Mouse (Mus musculus) lung, postnatal 0 days (tissue): ENCODE results near the gene Mrps35. TPM values are rescaled to one million over a fixed set of nuclear protein-coding genes. Genes with fewer than 3 reads are reported as not detected.

Experiments
- ATAC-seq: fragments of 200-750 bp; cut with Nextera tagmentation; 2 replicates; pipeline ENCODE4 v1.8.0; 2017; ENCODE audit warnings: moderate library complexity
- DNase-seq: peaks from one replicate; pipeline ENCODE4 v3.0.0-alpha.2; 2016; ENCODE audit warnings: low spot score
- H3K27ac ChIP-seq: fragments of 300-500 bp; sonication (generic); 2 replicates; pipeline ENCODE4 v1.5.1; 2014; ENCODE audit warnings: antibody characterized with exemption, mild to moderate bottlenecking, low read length, mixed read lengths
- H3K27me3 ChIP-seq: fragments of 300-500 bp; sonication (generic); replicated peaks from 2 replicates; pipeline ENCODE4 v1.6.1; 2014; ENCODE audit warnings: low read length, mixed read lengths; ENCODE audit not compliant: insufficient read depth
- H3K36me3 ChIP-seq: fragments of 300-500 bp; sonication (generic); 2 replicates; pipeline ENCODE4 v1.6.1; 2014; ENCODE audit warnings: low read length, mixed read lengths; ENCODE audit not compliant: insufficient read depth
- H3K4me1 ChIP-seq: fragments of 300-500 bp; sonication (generic); 2 replicates; pipeline ENCODE4 v1.6.1; 2014; ENCODE audit warnings: antibody characterized with exemption, low read depth, low read length, mixed read lengths; ENCODE audit not compliant: insufficient read depth
- H3K4me2 ChIP-seq: fragments of 300-500 bp; sonication (generic); replicated peaks from 2 replicates; pipeline ENCODE4 v1.6.1; 2014; ENCODE audit warnings: low read depth, mild to moderate bottlenecking, low read length, moderate library complexity, mixed read lengths
- H3K4me3 ChIP-seq: fragments of 300-500 bp; sonication (generic); 2 replicates; pipeline ENCODE4 v1.5.1; 2014; ENCODE audit warnings: low read depth, low read length
- H3K9ac ChIP-seq: fragments of 300-500 bp; sonication (generic); replicated peaks from 2 replicates; pipeline ENCODE4 v1.6.1; 2014; ENCODE audit warnings: low read depth, mild to moderate bottlenecking
- H3K9me3 ChIP-seq: fragments of 300-500 bp; sonication (generic); 2 replicates; pipeline ENCODE4 v1.6.1; 2016; ENCODE audit warnings: low read length, mixed read lengths
- CTCF ChIP-seq: IDR thresholded peaks from 2 replicates; pipeline ENCODE4 v1.5.1; 2016; ENCODE audit warnings: antibody characterized with exemption, mild to moderate bottlenecking
- EP300 ChIP-seq: IDR thresholded peaks from 2 replicates; pipeline ENCODE4 v1.6.1; 2016; ENCODE audit warnings: antibody characterized with exemption, mild to moderate bottlenecking, control low read depth
- WGBS: fragments of 180-500 bp; shearing (Covaris S2); extraction: QIAGEN DNeasy Blood & Tissue Kit; methylation state at CpG from one replicate; pipeline ENCODE4 v1.1.7; 2014; 5-methylcytosine and 5-hydroxymethylcytosine counted together
- polyA plus RNA-seq: library from polyadenylated mRNA; unstranded; fragments of >200 nt; fragmentation: Nextera tagmentation; extraction: Ambion mirVana; gene quantifications from 2 replicates; pipeline ENCODE4 v1.2.1, GENCODE M21; 2015

The Mrps35 gene
- polyA plus RNA-seq, 1 experiment from 2014 or later = 64.7 TPM

- no peak for TF ChIP-seq EP300
- TF ChIP-seq CTCF = no peak
- peak overlapping the region; percentile 38; the same call in 1 of the 2 replicates for H3K27ac ChIP-seq
- peak; percentile 45 for DNase-seq
- H3K4me2 ChIP-seq = peak overlapping the region; percentile 17; the same call in 1 of the 2 replicates
- H3K36me3 ChIP-seq = peaks cover 24% of the 10 kb centered on the region
- H3K27me3 ChIP-seq = no peaks in the 10 kb centered on the region
- no peak overlapping the region for H3K9ac ChIP-seq
- no peak overlapping the region for H3K4me3 ChIP-seq
- no peaks in the 10 kb centered on the region for H3K9me3 ChIP-seq
- peak; percentile 61; the same call in 1 of the 2 replicates for ATAC-seq
- WGBS = 67% methylated on average over 6 of the region's 6 CpGs
- H3K4me1 ChIP-seq = peaks cover 4% of the 10 kb centered on the region; the same call in 1 of the 2 replicates
These were observed 30.6 kb upstream of the Mrps35 start for GRCm38 (mm10) chr6:147011977-147012376.

- H3K4me2 ChIP-seq = no peak overlapping the region
- peaks cover 4% of the 10 kb centered on the region; the same call in 1 of the 2 replicates for H3K4me1 ChIP-seq
- TF ChIP-seq EP300 = no peak
- TF ChIP-seq CTCF = peak; percentile 26
- no peak overlapping the region for H3K9ac ChIP-seq
- peaks cover 21% of the 10 kb centered on the region for H3K36me3 ChIP-seq
- ATAC-seq = no peak
- no peak overlapping the region for H3K4me3 ChIP-seq
- DNase-seq = no peak
- no peaks in the 10 kb centered on the region for H3K27me3 ChIP-seq
- H3K27ac ChIP-seq = no peak overlapping the region
- no peaks in the 10 kb centered on the region for H3K9me3 ChIP-seq
- WGBS = 80% methylated on average over 1 of the region's 1 CpGs
These were observed 29.0 kb upstream of the Mrps35 start for GRCm38 (mm10) chr6:147013546-147013945.

GRCm38 (mm10) chr6:147017906-147018305, 24.7 kb upstream of the Mrps35 start:
- Histone ChIP-seq H3K27me3 (no peaks in the 10 kb centered on the region), H3K9me3 (no peaks in the 10 kb centered on the region), H3K27ac (no peak overlapping the region), H3K4me1 (no peaks in the 10 kb centered on the region), H3K4me2 (no peak overlapping the region), H3K36me3 (peaks cover 27% of the 10 kb centered on the region), H3K4me3 (no peak overlapping the region), H3K9ac (no peak overlapping the region)
- DNase-seq = no peak
- no peak for ATAC-seq
- 86% methylated on average over 4 of the region's 4 CpGs for WGBS
- TF ChIP-seq EP300 = no peak

GRCm38 (mm10) chr6:147018364-147018763, 24.2 kb upstream of the Mrps35 start:
- 87% methylated on average over 5 of the region's 5 CpGs for WGBS
- ATAC-seq (no peak), DNase-seq (no peak)
- Histone ChIP-seq H3K9me3 (no peaks in the 10 kb centered on the region), H3K4me3 (no peak overlapping the region), H3K4me2 (no peak overlapping the region), H3K36me3 (peaks cover 30% of the 10 kb centered on the region), H3K4me1 (no peaks in the 10 kb centered on the region), H3K27ac (no peak overlapping the region), H3K27me3 (no peaks in the 10 kb centered on the region), H3K9ac (no peak overlapping the region)
- TF ChIP-seq EP300 = no peak
- TF ChIP-seq CTCF = no peak

- Histone ChIP-seq H3K4me3 (no peak overlapping the region), H3K9me3 (no peaks in the 10 kb centered on the region), H3K36me3 (peaks cover 30% of the 10 kb centered on the region), H3K27ac (no peak overlapping the region), H3K9ac (no peak overlapping the region), H3K4me1 (no peaks in the 10 kb centered on the region), H3K27me3 (no peaks in the 10 kb centered on the region), H3K4me2 (no peak overlapping the region)
- DNase-seq = no peak
- 98% methylated on average over 5 of the region's 5 CpGs for WGBS
- no peak for ATAC-seq
- TF ChIP-seq EP300 = no peak
- no peak for TF ChIP-seq CTCF
These were observed 21.4 kb upstream of the Mrps35 start for GRCm38 (mm10) chr6:147021181-147021580.

- H3K4me1 ChIP-seq = no peaks in the 10 kb centered on the region
- H3K9me3 ChIP-seq = no peaks in the 10 kb centered on the region
- TF ChIP-seq CTCF (no peak), EP300 (no peak)
- no peak overlapping the region for H3K4me3 ChIP-seq
- no peaks in the 10 kb centered on the region for H3K27me3 ChIP-seq
- 87% methylated on average over 16 of the region's 16 CpGs for WGBS
- ATAC-seq (no peak), DNase-seq (no peak)
- peaks cover 34% of the 10 kb centered on the region for H3K36me3 ChIP-seq
- H3K4me2 ChIP-seq = no peak overlapping the region
- H3K27ac ChIP-seq = no peak overlapping the region
- H3K9ac ChIP-seq = no peak overlapping the region
These were observed 20.0 kb upstream of the Mrps35 start for GRCm38 (mm10) chr6:147022375-147023132.
